Mouse (Mus musculus) WW6 (cell line): ENCODE results near the gene Oas1a.
"Not testable (repeated sequence)": the region's sequence is repeated elsewhere in the genome, so short reads cannot be mapped to it uniquely, and the experiment has no call there.

Experiments
- DNase-seq: peaks from one replicate; pipeline ENCODE4 v3.0.0-alpha.2; 2013; ENCODE audit warnings: low read depth, low spot score

Gene Oas1a

GRCm38 (mm10) chr5:120893866-120894265, 13.5 kb downstream of the Oas1a start:
- DNase-seq, result not testable (repeated sequence)

GRCm38 (mm10) chr5:120892243-120892660, 15.1 kb downstream of the Oas1a start:
- DNase-seq, result no peak

DNA sequence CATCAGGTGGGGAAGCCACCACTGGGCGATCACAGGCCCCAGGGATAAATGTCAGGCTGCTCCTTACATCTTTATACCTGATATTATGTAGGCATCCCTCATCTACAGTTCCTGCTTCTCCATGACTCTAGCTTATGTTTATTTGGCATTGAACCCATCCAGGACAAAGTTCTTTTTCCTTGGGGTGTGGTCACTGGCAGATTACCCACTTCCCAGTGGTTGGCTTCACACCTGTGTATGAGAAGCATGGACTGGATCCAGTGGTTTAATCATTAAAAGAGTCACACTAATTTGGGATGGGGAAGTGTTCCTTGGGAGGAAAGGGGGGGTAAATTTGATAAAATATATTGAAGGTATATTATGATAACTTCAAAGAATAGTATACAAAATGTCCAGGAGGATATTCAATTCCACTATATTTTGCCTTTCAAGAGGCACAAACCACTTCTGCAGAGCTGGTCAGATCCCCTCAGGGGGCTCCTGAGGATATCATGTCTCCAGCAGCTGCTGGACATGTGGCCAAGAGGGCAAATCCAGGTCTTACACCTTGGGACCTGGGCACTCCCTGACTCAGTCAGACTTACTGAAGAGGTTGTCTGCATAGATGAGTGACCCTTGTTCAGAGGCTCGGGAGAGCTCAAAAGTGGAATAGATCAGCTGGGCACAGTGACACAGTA, 15.6 kb downstream of the Oas1a start:
- DNase-seq, result not testable (repeated sequence)

- no peak for DNase-seq
Observed at GRCm38 (mm10) chr5:120890991-120891390, 16.3 kb downstream of the Oas1a start.

GRCm38 (mm10) chr5:120890026-120890425, 17.3 kb downstream of the Oas1a start:
- DNase-seq, result no peak

DNA sequence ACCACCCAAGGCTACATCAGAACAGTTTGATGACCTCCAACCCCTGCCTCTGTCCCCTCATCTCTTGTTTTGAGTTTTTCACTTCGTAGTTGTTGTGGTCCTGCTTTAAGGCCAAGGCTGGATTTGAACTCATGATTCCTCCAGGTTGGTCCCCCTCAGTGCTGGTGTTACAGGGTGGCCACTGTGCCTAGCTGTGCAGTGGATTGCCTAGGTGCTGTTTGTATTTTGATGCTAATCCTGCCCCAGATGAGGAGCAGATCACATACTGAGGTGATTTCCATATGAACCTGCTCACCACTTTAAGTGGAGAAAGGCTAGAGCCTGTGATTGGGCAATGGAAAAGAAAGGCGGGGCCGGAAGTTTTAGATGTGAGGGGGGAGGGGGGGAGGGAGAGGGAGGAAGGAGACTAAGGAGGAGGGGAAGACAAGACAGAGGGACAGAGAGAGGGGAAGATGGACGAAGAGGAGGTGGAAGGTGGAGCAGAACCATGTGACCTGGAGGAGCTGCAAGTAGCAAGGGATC, 19.0 kb downstream of the Oas1a start:
- peak; percentile 59 for DNase-seq

DNA sequence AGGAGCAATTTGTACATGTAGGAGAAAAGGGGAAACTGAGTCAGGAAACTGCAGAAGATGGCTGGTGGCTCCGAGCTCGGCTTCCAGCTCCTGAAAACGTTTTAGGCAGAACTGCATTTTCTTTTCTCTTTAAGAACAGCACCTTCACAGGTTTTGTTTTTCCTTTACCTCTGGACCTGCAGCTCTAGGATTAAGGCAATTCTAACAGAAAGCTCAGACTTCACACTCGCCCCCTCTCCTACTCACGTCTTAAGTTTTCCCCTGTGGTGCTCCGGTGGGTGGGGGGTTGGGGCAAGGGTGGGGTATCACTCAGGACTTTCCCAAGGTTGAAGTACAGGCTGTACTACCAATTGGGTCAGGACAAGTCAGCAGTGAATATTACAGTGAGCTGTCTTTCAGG, 19.5 kb downstream of the Oas1a start:
- no peak for DNase-seq

- DNase-seq, result not testable (repeated sequence)
Observed at GRCm38 (mm10) chr5:120887413-120887812, 19.9 kb downstream of the Oas1a start, which contains the start of gene Oas1g. Oas1g (minus strand) TSS chr5:120887613.

- DNase-seq, result not testable (repeated sequence)
Observed at GRCm38 (mm10) chr5:120881681-120882080, 25.6 kb downstream of the Oas1a start.

DNA sequence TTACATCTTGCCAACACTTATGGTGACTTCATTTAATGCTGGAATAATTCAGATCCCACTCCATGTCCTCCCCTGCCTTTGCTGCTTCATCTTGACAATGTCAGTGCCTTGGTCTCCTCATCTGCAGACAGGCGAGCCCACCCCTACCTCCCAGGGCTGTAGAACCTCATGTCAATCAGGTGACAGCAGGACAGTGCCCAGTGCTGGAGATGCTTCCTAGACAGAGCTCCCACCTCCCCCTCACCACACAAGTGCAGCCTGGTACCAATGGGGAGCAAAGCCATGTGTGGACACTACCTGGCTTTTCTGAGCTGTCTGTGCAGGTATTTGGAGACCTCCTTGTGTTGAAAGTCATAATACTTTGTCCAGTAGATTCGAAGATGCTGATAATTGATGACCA, 28.5 kb downstream of the Oas1a start:
- DNase-seq, result not testable (repeated sequence)

DNA sequence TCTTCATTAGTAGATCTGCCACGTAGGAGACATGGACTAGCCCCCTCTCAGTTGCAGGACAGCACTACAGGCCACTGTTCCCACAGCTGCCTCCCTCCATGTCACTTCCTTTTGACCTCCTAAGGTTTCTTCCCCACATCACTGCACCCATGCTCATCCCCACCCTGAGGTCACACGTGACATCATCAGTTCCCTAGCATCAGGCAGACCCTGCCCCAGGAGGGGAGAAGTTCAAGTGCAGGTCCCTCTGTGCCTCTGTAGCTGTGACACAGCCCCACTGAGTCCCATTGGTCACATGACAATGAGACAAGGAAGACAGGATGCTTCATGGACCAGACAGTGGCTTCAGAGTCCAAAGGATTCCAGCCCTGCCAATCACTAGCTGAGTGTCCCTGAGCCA, 29.9 kb downstream of the Oas1a start:
- DNase-seq, result not testable (repeated sequence)

GRCm38 (mm10) chr5:120876839-120877238, 30.5 kb downstream of the Oas1a start:
- DNase-seq, result not testable (repeated sequence)

DNA sequence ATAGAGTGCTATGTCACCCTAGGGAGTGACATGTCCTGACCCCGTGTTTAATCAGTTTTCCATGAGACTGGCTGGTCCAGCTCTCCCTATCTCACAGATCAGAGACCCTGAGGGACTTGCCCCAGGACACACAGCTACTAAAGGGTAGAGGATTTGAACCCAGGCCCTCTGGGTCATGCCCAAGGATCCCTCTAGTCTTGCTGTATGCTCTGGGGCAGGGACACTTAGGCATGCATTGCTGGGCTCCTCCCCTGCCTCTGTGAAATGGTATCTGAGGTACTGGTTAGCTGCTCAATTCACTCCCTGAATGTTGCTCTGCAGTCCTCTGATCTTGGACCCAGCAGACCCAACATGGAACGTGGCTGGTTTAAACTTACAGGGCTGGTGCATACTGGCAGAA, 35.9 kb downstream of the Oas1a start:
- DNase-seq, result no peak

- no peak for DNase-seq
Observed at GRCm38 (mm10) chr5:120870782-120871181, 36.5 kb downstream of the Oas1a start.

DNA sequence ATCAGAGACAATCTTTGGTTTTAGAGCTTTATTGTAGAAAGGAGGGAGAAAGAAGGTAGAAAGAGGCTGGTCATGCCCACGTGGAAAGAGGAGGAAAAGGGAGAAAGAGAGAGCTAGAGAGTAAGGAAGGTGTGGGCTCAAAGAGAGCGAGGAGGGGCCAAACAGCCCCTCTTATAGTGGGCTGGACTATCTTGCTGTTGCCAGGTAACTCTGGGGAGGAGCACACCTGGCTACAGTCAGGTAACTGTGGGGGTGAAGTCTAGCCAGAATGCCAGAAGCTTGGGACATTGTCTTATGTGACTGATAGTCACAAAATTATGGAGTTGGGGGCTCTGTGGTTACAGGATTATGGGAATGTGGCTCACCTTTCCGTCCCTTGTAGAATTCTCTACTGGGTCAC, 37.2 kb downstream of the Oas1a start:
- no peak for DNase-seq

DNA sequence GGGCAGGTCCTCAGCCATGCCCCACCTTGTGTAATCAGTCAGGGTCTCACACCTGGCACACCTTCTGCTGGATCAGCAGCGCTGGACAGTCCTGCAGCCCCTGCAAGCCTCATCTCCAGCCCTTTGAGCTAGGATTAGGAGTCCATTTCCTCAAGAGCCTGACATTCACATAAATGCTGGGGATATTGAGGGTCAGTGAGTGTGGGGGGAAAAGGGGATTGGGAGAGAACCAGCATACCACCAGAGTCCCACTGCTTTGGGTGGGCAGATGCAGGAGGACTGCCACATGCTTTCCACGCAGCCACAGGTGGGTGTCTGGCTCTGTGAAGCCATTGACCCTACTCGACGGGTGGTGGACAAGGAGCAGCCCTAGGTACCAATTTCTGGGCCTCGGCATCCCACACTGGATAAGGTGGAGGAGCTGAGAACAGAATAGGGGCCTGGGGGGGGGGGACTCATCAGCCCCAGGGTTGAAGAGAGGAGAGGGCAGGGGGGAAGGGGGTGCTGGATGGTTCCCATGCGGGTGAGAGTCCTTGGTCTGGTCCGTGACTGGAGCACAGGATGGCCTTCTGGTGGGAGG, 37.8 kb downstream of the Oas1a start:
- no peak for DNase-seq

GRCm38 (mm10) chr5:120865336-120865860, 41.9 kb downstream of the Oas1a start:
- peak; percentile 28 for DNase-seq

- DNase-seq, result no peak
Observed at GRCm38 (mm10) chr5:120861121-120861520, 46.2 kb downstream of the Oas1a start, which contains the start of gene Oas1h. Oas1h (plus strand) TSS chr5:120861421.

- DNase-seq, result no peak
Observed at GRCm38 (mm10) chr5:120859241-120859640, 48.1 kb downstream of the Oas1a start.

DNA sequence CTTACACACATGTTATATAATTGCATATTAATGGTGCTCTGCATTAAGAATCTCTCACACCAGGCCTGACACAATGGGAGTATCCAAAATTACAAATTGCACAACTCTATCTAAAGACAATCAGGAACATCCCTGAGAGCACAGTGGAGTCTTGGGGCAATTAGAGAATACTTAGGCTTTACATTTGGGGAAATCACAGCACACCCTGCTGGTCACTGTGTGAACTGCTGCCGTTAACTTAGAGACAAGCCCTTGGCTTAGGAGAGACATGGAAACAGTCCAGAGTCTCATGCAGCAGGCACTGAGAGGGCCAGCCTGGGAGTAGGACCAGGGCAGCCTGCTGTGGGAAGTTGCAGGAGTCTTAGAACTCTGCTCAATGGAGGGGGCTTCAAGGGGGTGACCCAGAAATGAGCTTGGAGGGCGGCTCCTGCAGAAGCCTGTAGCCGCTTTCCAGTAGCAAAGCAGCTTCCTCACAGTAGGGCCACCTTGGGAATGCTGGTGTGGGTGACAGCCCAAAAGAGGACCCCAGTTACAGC, 57.7 kb downstream of the Oas1a start:
- DNase-seq, result peak; percentile 13

DNA sequence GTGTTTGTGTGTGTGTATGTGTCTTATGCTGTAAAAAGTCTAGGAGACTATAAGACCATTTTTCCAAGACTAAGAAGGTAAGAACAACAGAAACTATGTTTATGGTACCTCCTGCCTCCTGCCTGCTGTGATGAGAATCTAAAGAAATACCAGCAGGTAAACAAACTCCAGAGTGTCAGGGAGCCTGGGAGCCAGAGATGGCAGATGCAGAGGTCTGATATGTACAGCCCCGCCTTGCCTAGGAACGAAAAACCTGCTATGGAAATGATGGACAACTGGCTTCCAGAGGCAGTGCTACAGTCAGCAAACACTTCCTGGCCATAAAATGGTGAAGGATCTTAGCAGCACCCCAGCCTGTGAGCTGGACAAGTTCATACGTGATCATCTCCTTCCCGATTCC, 60.3 kb downstream of the Oas1a start, which contains the start of gene Oas1f:
Gene Oas1f, plus strand, starts transcription at position 301 of the 400 bp plus-strand sequence.
- no peak for DNase-seq
